Mouse (Mus musculus): ENCODE measurements around the gene Ankrd17. TPM values are rescaled to one million over a fixed set of nuclear protein-coding genes. Genes with fewer than 3 reads are reported as not detected.

Ankrd17 gene
- polyA plus RNA-seq, 1 experiment, result 0.48 TPM

DNA sequence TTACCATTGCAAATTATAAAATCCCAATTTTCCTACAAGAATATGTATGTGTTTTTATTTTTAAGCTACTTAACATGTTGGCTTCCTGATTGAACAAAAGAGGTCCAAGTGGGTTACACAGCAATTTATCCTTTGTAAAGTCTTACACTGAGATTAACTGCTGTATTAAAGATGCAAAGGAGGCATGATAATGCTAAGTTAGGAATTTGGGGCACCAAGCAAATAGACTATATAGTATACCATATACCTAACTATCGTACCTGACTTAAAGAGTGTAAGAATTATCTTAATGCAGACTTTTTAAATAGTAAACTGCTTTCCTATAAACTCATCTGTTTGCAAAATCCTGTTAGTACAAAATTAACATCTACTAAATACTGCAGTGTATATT, 26.4 kb downstream of the Ankrd17 start:
- Histone ChIP-seq H3K4me3 (replicated peaks) (no peak overlapping the region), H3K36me3 (ENCODE audit: control insufficient read depth) (no peaks in the 10 kb centered on the region; the same call in none of the 2 replicates), H3K27me3 (ENCODE audit: control insufficient read depth) (no peaks in the 10 kb centered on the region), H3K9me3 (ENCODE audit: control insufficient read depth, low read length) (no peaks in the 10 kb centered on the region), H3K4me1 (ENCODE audit: control insufficient read depth) (peaks cover 25% of the 10 kb centered on the region)
- TF ChIP-seq TAL1 (IDR thresholded peaks at IDR 0.05; ENCODE audit: low read length), result no peak
- no peak for TF ChIP-seq GATA1 (IDR thresholded peaks at IDR 0.05; ENCODE audit: low read length)

DNA sequence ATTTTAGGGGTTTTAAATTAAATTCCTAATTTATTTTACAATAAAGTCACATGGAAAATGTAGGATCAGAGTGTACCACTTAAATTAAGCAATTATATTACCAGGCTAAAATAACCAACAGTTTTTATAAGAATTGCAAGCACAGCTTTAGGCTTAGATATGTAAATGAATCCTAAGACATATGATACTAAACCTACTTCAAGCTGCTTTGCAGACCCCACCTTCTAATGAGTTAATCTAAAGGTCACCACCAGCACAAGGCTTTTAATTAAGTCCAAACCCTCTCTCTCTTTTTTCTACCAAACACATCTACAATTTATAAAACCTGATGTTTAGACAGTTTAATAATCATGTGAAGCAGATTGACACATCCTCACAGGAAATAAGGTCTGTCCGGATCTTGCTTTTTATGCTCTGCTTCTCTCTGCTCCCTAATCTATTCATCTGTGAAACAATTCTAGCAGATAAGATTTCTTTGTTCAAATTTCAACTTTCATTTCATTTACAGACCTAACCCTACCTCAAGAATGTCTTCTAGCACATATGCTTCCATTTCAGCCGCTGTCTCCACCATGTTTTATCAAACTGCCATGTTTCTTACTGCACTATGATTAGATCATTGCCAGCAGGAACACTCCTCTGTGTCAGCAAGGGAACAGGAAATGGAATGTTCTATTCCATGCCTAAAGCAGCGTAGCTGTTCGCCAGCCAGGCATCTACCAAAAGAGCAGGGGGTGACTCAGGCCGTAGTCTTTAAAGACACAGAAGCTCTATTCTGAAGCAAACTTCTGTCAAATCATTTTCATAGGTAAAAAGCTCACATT, 27.0 kb downstream of the Ankrd17 start:
- peak overlapping the region; percentile 33 for H3K4me3 ChIP-seq (replicated peaks)
- H3K27me3 ChIP-seq (ENCODE audit: control insufficient read depth), result no peaks in the 10 kb centered on the region
- TF ChIP-seq TAL1 (IDR thresholded peaks at IDR 0.05; ENCODE audit: low read length), result no peak
- no peak for TF ChIP-seq GATA1 (IDR thresholded peaks at IDR 0.05; ENCODE audit: low read length)
- H3K36me3 ChIP-seq (ENCODE audit: control insufficient read depth), result no peaks in the 10 kb centered on the region; the same call in none of the 2 replicates
- H3K4me1 ChIP-seq (ENCODE audit: control insufficient read depth), result peaks cover 25% of the 10 kb centered on the region
- no peaks in the 10 kb centered on the region for H3K9me3 ChIP-seq (ENCODE audit: control insufficient read depth, low read length)

DNA sequence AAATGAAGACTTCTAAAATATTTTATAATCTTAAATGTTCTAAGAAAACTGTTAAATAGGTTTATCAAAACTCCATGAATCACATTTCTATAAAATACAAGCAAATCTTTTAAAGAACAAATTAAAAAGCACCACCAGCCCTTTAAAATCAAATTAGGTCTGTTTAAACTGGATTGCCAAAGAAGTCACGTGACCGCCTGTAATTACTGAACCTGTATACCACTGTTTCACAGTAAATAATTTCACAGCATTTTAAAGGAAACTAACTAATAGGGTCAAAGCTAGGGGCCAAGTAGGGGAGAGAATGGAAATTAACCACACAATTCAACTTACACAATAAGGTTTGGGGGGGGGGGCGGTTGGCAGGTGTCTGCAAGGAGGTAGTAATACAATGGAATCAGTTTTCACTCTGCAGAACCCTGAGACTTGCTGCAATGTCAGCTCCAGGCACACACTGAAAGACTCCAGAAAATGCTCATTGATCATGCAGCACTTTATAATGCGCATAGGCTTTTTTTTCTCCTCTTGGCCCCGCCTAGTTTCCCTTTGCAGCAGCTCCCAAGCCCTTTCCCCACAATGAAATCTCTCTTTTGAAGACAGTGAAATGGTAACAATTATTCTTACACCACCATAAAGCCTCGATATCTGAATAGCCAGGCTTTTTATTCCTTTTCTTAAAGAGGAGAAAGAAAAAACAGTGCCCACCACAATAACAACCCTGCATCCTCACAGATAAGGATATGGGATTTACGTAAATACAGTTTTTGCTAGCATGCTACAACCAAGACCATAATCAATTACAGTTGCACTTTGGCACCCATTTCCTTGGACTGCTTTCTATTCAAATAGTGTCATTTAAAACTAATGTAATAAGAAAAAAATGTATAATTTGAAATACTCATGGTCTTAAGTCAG, 27.9 kb downstream of the Ankrd17 start:
- Histone ChIP-seq H3K9me3 (ENCODE audit: control insufficient read depth, low read length) (no peaks in the 10 kb centered on the region), H3K27me3 (ENCODE audit: control insufficient read depth) (no peaks in the 10 kb centered on the region), H3K4me1 (ENCODE audit: control insufficient read depth) (peaks cover 25% of the 10 kb centered on the region), H3K36me3 (ENCODE audit: control insufficient read depth) (no peaks in the 10 kb centered on the region; the same call in none of the 2 replicates), H3K4me3 (replicated peaks) (no peak overlapping the region)
- TF ChIP-seq TAL1 (IDR thresholded peaks at IDR 0.05; ENCODE audit: low read length) (no peak), GATA1 (IDR thresholded peaks at IDR 0.05; ENCODE audit: low read length) (no peak)

DNA sequence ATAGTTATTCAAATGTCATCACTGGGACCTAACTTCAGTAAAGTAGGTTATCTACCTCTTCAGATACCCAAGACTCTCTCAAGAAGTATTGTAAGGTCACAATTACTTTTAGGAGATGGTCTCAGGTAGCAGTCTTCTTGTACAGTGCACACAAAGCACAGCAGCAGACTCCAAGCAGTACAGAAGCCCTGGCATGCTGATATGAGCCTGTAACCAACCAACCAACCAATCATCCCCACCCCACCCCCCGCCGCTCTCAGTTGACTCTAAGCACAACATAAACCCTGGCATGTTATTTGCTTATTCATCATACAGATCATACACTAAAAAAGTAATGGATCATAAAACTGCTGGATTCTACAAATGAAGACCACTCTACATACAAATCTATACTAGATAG, 33.9 kb downstream of the Ankrd17 start:
- Histone ChIP-seq H3K9me3 (ENCODE audit: control insufficient read depth, low read length) (no peaks in the 10 kb centered on the region), H3K36me3 (ENCODE audit: control insufficient read depth) (no peaks in the 10 kb centered on the region; the same call in 1 of the 2 replicates), H3K4me3 (replicated peaks) (no peak overlapping the region), H3K4me1 (ENCODE audit: control insufficient read depth) (peaks cover 2% of the 10 kb centered on the region), H3K27me3 (ENCODE audit: control insufficient read depth) (no peaks in the 10 kb centered on the region)
- TF ChIP-seq TAL1 (IDR thresholded peaks at IDR 0.05; ENCODE audit: low read length) (no peak), GATA1 (IDR thresholded peaks at IDR 0.05; ENCODE audit: low read length) (no peak)

DNA sequence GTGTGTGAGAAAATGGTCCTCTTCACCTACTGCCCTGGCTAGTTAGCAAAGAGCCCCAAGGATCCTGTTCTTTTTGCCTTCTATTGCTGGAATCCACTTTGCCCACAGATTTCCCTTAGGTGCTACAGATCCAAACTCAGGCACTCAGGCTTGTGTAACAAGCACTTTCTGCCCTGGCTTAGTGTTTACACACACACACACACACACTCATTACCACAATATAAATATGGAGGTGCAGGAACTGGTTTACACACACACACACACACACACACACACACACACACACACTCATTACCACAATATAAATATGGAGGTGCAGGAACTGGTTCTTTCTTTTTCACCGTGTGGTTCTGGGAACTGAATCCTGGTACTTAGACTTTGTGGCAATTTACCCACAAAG, 35.3 kb downstream of the Ankrd17 start:
- Histone ChIP-seq H3K4me3 (replicated peaks) (no peak overlapping the region), H3K4me1 (ENCODE audit: control insufficient read depth) (peaks cover 2% of the 10 kb centered on the region), H3K27me3 (ENCODE audit: control insufficient read depth) (no peaks in the 10 kb centered on the region), H3K36me3 (ENCODE audit: control insufficient read depth) (no peaks in the 10 kb centered on the region; the same call in 1 of the 2 replicates), H3K9me3 (ENCODE audit: control insufficient read depth, low read length) (no peaks in the 10 kb centered on the region)
- TF ChIP-seq GATA1 (IDR thresholded peaks at IDR 0.05; ENCODE audit: low read length), result no peak
- TF ChIP-seq TAL1 (IDR thresholded peaks at IDR 0.05; ENCODE audit: low read length), result no peak

DNA sequence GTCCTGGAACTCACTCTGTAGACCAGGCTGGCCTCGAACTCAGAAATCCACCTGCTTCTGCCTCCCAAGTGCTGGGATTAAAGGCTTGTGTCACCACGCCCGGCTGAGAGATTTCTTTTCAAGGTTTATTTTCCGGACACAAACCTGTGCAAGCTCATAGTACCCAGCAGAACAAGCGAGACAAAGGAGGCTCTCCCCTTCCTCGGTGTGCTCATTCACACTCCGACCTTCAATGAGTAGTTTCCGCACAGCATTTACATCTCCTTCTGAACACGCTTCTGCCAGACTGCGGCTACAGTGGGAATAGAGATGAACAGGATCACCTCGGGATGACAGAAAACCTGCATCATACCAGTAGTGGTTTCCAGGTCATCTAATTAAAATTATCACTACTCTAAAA, 68.0 kb downstream of the Ankrd17 start:
- no peak for TF ChIP-seq TAL1 (IDR thresholded peaks at IDR 0.05; ENCODE audit: low read length)
- TF ChIP-seq GATA1 (IDR thresholded peaks at IDR 0.05; ENCODE audit: low read length), result no peak
- Histone ChIP-seq H3K4me3 (replicated peaks) (no peak overlapping the region), H3K36me3 (ENCODE audit: control insufficient read depth) (peaks cover 56% of the 10 kb centered on the region), H3K9me3 (ENCODE audit: control insufficient read depth, low read length) (no peaks in the 10 kb centered on the region), H3K27me3 (ENCODE audit: control insufficient read depth) (no peaks in the 10 kb centered on the region), H3K4me1 (ENCODE audit: control insufficient read depth) (no peaks in the 10 kb centered on the region)

DNA sequence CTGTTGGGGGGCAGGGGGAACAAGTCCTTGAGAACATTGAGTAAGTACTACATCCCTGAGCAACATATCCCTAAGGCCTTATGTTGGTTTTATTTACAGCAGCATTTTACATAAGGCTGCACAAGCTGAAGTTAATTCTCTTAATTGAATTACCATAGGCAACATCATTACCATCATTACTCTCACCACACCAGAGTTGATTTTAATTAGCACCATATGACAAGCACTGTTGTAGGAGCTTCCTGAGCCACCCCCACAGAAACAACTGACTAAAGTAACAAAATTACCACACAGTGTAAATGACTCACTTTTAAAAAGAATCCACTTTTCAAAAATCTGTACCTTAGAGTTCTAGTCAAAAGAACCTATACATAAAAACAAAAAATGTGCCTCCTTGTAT, 76.5 kb downstream of the Ankrd17 start:
- TF ChIP-seq GATA1 (IDR thresholded peaks at IDR 0.05; ENCODE audit: low read length) (no peak), TAL1 (IDR thresholded peaks at IDR 0.05; ENCODE audit: low read length) (no peak)
- Histone ChIP-seq H3K36me3 (ENCODE audit: control insufficient read depth) (peaks cover 84% of the 10 kb centered on the region), H3K4me3 (replicated peaks) (no peak overlapping the region), H3K27me3 (ENCODE audit: control insufficient read depth) (no peaks in the 10 kb centered on the region), H3K9me3 (ENCODE audit: control insufficient read depth, low read length) (no peaks in the 10 kb centered on the region), H3K4me1 (ENCODE audit: control insufficient read depth) (no peaks in the 10 kb centered on the region)

DNA sequence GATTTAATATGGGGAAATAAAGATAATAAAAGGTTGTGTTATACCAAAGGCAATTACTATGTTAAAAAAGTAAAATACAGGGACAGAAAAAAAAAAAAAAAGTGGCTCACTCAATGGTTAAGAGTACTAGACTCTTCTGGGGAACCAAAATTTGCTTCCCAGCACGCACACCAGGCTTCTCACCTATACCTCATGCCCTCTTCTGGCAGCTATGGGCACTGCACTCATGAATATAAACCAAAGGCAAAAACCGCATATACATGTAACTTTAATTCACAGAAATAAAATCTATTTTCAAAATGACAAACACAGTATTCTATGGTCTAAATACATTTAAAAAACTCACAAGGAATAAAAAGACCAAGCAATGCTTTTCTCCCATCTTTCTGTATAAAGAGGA, 79.8 kb downstream of the Ankrd17 start:
- no peak for TF ChIP-seq TAL1 (IDR thresholded peaks at IDR 0.05; ENCODE audit: low read length)
- no peak for TF ChIP-seq GATA1 (IDR thresholded peaks at IDR 0.05; ENCODE audit: low read length)
- H3K36me3 ChIP-seq (ENCODE audit: control insufficient read depth), result peaks cover 90% of the 10 kb centered on the region

DNA sequence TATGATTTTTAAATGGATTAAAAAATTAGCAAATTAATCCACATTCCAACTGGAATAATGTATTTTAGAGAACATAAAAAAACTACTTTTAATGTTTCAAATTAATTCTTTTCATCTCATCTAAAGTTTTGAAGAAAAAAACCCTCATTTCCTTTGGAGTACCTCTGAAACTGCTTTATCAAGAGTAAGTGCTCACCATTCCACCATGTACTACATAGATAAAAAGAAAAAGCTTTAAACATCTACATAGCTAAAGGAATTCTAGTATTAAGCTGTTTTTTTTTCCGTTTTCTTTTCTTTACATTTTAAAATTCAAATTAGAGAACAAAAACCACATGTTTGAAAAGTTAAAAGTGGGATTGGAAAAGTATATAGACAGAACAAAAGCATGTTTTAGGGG, 86.3 kb downstream of the Ankrd17 start:
- Histone ChIP-seq H3K36me3 (ENCODE audit: control insufficient read depth) (peaks cover 65% of the 10 kb centered on the region), H3K4me3 (replicated peaks) (no peak overlapping the region)

More for the DNA sequence above, 79.8 kb downstream of the Ankrd17 start:
- Histone ChIP-seq H3K4me3 (replicated peaks) (no peak overlapping the region), H3K27me3 (ENCODE audit: control insufficient read depth) (no peaks in the 10 kb centered on the region), H3K9me3 (ENCODE audit: control insufficient read depth, low read length) (no peaks in the 10 kb centered on the region), H3K4me1 (ENCODE audit: control insufficient read depth) (peaks cover 2% of the 10 kb centered on the region)

More for the DNA sequence above, 86.3 kb downstream of the Ankrd17 start:
- Histone ChIP-seq H3K4me1 (ENCODE audit: control insufficient read depth) (peaks cover 12% of the 10 kb centered on the region), H3K9me3 (ENCODE audit: control insufficient read depth, low read length) (no peaks in the 10 kb centered on the region), H3K27me3 (ENCODE audit: control insufficient read depth) (no peaks in the 10 kb centered on the region)
- TF ChIP-seq GATA1 (IDR thresholded peaks at IDR 0.05; ENCODE audit: low read length) (no peak), TAL1 (IDR thresholded peaks at IDR 0.05; ENCODE audit: low read length) (no peak)

All from erythroblast, embryonic 14.5 days (primary cell).